Mouse (Mus musculus) ES-CJ7 (cell line): Measurements from ENCODE around the gene Cntn2.

Experiments used
- DNase-seq: peaks from one replicate; pipeline ENCODE4 v3.0.0; 2011; ENCODE audit warnings: low read depth, low spot score

The Cntn2 gene

DNA sequence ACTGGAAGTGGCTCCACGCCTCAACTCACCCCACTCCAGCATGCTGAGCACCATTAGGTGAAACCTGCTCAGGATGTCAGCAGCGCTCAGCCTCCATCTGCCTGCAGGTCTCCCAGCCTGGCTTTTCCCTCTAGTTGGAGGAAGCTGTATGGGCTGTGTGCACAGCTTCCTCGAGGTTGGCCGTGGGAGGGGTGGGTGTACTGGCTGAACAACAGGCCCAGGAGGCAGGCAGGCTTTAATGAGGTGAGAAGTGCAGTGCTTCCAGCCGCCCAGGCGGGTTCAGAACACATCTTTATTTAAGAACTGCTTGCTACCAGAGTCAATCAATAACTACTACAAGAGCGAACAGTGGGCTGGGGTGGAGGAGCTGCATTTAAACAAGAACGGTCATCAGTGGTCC is 31.5 kb downstream of the Cntn2 start:
- no peak for DNase-seq

DNA sequence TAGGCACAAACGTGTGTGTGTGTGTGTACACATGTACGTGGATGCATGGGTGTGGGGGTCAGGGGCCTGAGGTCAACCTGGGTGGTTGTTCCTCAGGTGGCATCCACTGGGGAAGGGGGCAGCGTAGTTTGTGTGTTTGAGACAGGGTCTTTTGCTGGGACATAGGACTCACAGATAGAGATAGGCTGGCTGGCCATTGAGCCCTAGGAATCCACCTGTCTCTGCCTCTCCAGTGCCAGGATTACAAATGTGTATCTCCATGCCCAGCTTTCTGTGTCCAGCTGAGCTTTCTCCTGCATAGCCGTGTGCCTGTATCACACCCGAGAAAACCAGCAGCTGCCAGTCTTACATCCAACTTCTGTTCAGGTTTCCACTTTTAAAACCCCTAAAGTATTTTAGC is 33.3 kb downstream of the Cntn2 start:
- DNase-seq, result no peak

DNA sequence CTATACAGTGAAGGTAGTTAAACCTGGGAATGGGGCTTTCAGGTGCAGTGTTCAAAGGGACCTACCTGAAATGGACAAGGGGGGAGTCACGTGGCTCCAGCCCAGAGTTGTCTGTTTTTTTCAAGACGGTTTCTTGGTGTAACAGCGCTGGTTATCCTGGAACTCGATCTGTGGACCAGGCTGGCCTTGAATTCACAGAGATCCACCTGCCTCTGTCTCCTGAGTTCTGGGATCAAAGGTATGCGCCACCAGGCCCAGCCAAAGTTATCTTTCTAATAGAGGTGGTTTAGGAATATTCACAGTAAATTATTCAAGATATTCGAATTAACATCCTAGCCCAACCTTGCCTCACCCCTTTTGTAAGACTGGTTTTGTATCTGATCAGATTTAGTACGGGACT is 36.4 kb downstream of the Cntn2 start:
- no peak for DNase-seq

DNA sequence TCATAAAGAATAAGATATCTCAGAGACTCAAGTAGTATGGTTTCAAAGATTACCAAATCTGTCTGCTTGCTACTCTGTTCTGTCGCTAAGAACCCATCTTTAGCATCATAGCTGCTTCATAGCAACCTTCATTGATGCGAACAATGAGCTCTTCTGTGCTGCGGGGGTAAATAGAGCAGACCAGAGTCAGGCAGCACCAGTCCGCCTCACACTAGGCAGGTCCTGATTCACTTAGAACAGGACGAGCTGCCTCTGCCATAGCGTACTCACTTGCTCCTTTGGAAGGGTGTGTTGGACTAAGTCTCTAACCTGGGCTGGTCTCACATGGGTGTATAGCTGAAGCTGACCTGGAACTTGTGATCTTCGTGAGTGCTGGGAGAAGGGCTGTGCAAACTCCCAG is 37.0 kb downstream of the Cntn2 start, which contains the start of gene Tmem81:
Gene Tmem81, plus strand, starts transcription at position 173 of the 400 bp plus-strand sequence.
- DNase-seq, result no peak

DNA sequence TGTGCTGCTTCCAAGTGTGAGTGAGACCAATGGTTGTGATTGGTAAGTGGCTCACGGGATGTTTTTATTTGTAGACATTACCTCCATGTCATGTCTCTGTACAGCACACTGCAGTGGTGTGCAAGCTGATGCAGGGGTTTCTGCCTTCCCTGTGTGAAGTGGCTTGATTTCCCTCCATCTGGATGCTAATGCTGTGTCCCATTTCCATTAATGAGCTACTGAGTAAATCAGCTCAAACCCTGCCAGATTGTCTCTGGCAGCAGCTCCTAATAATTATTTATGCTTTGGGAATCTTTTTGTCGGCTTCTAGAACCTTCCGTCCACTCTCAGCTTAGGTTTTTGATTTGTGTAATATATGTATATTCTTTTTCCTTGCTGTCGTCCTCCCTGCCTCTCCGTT is 37.9 kb downstream of the Cntn2 start:
- DNase-seq, result no peak

DNA sequence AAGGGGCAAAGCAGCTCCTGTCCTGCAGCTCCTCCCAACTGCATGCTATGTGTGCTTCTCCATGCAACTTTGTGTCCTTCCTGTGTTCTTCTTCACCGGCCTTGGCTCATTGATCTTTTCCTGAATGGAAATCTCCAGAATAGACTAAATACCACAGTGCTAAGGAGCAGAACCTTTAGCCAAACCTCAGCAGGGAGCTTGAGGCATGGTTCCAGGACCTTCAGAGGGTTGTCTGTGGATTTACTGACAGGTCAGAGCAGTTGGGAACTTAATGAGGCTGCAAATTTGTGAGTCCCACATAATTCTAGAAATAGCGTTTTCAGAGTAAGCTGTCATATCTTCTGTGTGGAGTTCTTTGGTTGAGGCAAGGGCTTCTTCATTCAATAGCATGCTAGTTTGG is 42.5 kb downstream of the Cntn2 start:
- DNase-seq, result no peak

DNA sequence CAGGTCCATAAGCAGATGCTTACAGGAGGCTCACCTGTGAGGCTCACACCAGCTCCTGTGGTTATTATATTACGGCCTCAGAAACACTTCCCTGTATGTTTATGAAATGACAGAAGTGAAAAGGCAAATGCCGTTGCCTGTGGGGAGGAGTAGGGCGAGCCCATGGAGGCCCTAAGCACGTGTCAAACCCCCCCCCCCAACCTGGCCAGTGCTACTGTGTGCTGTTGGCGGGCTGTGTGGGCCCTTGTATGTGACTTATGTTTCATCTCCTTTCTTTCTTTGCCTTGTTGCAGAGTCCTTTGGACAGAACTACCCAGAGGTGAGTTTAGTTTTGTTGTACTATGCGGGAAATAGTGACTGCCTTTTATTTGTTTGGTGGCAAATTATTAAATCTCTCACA is 59.3 kb downstream of the Cntn2 start:
- DNase-seq, result no peak

GRCm38 (mm10) chr1:132483234-132483633 is 59.8 kb downstream of the Cntn2 start:
- DNase-seq, result no peak

GRCm38 (mm10) chr1:132481619-132482018 is 61.4 kb downstream of the Cntn2 start:
- DNase-seq, result no peak

DNA sequence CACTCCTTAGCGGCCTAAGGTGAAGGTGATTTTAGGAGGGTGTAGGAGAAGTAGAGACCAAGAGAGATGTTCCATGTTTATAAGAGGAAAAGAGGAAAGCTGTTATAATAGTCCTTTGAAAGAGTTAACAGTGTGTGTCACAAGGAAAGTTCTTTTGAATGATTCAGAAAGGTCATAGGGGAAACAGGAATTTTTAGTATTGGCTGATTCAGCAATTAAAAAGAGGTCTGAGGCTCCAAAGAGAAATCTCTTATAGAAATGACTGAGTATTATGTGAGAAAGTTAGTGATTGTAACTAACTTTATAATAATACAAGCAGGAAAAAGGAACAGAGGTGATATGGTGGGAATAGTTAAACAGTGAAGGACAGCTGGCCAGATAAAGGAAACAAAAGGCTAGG is 63.6 kb downstream of the Cntn2 start:
- DNase-seq, result no peak

GRCm38 (mm10) chr1:132476928-132477691 is 65.9 kb downstream of the Cntn2 start, which contains the start of gene Rbbp5:
TSS of gene Rbbp5 (plus strand) at chr1:132477365.
- peak; percentile 93 for DNase-seq

GRCm38 (mm10) chr1:132476575-132476927 is 66.5 kb downstream of the Cntn2 start:
- DNase-seq, result peak; percentile 55

DNA sequence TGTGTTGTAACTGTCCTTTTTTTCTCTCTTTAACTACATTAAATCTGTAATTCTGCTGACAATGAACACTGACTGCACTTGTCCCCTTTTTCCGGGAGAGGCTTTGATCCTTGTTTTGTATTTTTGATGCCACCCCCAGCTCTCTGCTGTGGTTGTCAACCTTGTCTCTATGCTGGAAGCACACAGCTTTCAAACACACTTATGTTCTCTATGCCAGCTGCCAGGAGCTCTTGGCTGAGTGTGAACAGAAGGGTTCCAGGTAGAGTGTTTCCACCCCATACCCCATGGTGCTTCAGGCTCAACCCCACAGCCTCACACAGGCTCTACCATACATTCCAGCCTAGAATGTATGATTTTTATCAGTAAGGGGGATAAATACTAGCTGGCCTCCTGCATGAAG is 68.6 kb downstream of the Cntn2 start:
- no peak for DNase-seq

GRCm38 (mm10) chr1:132472537-132472936 is 70.5 kb downstream of the Cntn2 start:
- peak; percentile 89 for DNase-seq

DNA sequence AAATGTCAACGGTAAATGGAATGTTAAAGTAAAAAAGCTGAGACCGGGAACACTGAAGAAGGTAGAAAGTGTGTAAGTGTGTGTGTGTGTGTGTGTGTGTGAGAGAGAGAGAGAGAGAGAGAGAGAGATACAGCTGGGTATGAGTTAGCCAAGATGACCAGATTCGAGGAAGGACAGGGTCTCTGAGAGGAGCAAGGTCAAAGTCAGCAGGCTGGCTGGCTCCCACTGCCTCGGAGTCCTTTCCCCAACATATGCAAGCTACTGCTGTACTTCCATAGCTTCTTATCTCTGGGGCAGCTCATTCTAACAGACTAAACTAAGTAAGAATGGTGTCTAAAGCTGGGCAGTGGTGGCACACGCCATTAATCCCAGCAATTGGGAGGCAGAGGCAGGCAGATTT is 71.6 kb downstream of the Cntn2 start:
- peak; percentile 71 for DNase-seq

GRCm38 (mm10) chr1:132471032-132471431 is 72.0 kb downstream of the Cntn2 start:
- DNase-seq, result peak; percentile 99

DNA sequence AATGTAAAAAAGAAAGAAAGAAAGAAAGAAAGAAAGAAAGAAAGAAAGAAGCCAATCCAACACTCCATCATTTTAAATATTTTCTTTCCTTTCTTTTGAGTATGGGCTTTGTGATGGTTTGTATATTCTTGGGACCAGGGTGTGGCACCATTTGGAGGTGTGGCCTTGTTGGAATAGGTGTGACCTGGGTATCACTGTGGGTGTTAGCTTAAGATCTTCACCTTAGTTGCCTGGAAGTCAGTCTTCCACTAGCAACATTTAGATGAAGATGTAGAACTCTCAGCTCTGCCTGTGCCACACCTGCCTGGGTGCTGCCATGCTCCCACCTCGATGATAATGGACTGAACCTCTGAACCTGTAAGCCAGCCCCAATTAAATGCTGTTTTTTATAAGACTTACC is 73.0 kb downstream of the Cntn2 start:
- DNase-seq, result peak; percentile 87

- peak; percentile 83 for DNase-seq
Observed at GRCm38 (mm10) chr1:132469519-132469918, 73.5 kb downstream of the Cntn2 start.

DNA sequence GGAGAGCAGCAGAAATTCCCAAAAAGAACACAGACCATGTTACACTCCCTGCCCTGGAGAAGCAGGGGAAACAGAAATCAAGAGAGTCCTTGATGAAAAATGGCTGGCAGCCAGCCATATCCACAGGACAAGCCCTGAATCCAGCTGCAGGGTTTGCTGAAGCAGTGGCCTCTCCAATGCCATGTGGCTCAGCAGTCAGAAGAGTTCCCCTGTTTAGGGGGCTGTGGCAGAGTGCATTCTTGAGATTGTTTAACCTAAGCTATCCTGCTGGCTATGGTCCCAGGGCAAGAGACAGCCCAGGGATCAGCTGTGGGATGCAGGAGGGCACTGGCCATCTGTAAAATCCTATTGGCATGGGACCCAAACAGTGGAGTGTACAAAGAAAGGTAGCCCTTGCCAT is 74.1 kb downstream of the Cntn2 start:
- peak; percentile 48 for DNase-seq

- no peak for DNase-seq
Observed at GRCm38 (mm10) chr1:132464651-132465050, 78.4 kb downstream of the Cntn2 start.
